Mouse (Mus musculus) frontal cortex, adult (tissue): Measurements from ENCODE around the gene Crk.

Experiments
- ATAC-seq: cut with Nextera tagmentation; 2 replicates; pipeline ENCODE4 v1.9.2; 2017; ENCODE audit warnings: mild to moderate bottlenecking, moderate library complexity, mixed read lengths; ENCODE audit not compliant: low TSS enrichment

Gene Crk

DNA sequence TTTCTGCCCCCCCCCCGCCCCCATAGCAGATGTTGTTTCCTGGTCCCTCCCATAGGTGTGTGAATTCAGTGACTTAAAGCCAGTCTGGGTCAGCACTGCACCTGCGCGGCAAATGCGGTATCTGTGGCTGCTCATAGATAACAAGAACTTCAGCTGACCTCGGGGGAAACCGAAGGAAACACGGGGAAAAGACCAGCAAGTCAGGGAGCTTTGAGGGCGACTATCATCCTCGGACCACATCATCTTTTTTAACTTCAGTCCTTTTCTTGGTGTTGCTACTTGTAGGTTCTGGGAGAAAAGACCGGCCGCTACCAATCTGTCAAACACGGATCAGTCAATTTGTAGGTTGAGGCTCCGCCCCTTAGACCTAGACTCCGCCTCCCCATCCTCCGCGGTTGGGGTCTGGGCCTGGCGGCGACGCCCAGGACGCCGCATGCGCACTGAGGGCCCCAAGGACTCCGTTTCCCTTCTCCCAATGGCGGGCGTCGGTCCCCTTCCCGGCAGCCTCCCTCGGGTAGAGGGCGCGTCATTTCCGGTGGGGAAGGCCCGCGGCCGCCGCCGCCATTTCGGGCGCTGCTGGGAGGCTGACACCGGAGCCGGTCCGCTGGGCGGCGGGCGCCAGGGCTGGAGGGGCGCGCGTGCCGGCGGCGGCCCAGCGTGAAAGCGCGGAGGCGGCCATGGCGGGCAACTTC, at the start of gene Crk:
Crk (plus strand) TSS at position 513 of the 692 bp plus-strand sequence.
- ATAC-seq = peak; percentile 96

DNA sequence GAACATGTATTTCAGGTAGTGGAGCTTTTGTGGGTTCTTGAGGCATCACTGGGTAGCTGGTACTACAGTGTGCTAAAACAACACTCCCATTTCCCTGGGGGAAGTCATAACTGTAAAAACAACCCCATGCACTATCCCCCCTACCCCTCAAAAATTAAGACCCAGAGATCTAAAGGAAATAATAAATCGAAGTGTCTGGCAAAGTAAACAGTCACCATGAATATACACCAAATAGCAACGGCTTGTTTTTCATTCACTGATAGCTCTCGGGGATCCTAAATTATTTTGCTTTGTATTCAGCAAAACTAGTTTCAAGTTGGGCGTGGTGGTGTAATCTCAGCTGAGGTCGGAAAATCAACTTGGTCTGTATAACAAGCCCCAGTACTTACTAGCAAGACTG, 49.0 kb upstream of the Crk start:
- ATAC-seq = no peak

DNA sequence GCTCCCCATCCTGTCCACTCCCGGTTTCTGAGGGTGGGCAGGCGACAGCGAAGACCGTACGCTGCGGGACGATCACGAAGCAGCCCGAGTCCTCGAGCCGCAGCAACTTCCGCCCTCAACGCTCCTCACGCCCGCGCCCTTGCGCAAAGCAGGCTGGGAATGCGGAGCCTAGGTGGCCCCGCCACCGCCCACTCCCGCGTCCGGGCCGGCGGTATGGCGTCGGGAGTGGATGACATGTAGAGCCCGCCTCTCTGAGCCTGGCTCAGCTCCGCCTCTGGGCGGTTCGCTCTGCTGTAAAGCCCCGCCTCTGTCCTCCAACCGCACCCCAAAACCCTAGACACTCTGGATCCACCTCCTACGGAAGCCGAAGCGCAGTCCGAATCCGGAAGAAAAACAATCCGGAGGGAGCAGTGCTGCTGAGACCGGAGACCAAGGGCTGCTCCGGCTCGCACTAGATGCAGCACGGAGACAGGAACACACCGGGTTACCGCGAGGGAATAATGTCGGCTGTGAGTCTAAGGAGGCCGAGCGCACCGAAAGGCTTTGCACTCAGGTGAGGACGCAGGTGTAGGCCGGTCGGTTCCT, 48.3 kb upstream of the Crk start, which contains the start of gene Inpp5k:
Inpp5k (plus strand) TSS at position 344 of the 585 bp plus-strand sequence.
- peak; percentile 94 for ATAC-seq

DNA sequence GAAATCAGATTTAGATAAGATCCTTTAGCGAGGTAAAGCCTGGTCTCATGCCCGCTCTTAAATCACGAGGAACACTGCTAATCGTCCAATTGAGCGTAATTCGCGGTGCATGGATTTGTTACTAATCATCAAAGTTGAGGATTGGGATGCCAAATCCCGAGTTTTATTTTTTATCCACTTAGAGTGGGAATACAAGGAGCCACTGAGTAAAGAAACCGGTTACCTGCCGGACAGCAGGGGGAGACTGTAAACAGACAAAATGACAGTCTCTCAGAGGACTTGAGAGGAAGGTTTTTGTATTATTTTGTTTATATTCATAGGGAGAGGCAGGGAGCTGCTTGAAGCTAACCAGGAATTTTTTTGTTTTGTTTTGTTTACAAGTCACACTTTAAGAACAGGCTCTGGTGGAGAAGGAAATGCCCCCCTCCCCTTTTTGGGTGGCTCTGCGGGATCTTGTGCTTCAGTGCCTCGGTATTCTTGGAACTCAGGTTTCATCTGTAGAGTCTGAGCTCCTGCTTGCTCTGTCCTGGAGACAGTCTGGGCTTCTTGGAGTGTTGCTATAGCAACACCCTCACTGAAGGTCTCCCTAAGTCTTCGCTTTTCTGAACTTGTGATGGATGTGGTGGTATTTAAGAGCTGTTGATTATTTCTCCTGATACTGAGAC, 47.4 kb upstream of the Crk start:
- ATAC-seq = no peak

DNA sequence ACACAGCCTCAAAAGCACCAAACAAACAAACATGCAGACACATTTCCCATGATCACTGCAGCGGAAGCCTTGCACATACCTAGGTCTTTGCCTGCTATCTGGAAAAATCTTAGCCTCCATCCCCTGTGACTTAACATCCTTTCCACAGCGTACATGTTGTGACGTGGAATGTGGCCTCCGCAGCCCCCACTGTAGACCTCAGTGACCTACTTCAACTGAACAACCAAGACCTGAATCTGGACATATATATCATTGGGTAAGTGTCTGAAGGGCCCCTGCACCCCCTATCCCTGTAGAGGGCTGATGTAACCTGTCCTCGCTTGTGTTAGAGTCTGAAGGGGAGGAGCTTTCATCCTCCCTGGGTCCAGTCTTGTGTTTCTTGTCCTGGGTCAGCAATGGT, 46.1 kb upstream of the Crk start:
- no peak for ATAC-seq

DNA sequence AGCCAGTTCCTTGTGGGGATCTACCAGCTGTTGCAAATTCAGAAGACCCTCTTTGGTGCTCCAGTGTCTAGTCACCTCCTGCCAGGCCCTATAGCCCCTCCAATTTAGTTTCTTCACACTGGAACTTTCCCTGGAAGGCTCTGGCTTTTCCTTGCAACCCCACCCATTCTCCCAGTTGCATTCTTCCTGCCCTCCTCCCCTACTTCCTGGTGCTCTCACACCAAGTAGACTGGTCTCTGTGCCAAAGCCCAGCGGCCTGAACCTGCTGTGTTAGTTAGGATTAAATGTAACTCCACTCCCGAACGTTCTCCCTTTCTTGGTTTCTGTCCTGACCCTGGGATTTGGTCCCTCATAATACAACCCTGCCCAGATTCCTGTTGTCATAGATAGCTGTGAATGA, 44.3 kb upstream of the Crk start:
- ATAC-seq = no peak

DNA sequence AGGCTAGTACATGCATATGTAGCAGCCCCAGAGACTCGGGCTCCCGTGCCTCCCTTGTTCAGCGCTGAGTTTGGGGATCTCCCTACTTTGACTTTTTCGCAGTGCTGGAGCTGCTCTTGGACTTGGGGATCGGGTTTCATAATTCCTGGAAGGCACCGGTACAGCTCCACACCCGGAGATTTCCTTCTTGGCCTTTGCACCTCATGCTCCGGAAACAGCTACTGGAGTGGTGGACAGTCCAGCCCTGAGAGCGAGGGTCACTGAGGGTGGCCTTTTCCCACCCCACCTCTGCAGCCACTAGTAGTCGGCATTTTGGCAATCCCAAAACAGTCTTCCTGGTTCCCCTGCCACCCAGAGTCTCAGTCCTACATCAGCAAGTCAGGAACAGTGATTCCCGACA, 43.7 kb upstream of the Crk start:
- no peak for ATAC-seq

DNA sequence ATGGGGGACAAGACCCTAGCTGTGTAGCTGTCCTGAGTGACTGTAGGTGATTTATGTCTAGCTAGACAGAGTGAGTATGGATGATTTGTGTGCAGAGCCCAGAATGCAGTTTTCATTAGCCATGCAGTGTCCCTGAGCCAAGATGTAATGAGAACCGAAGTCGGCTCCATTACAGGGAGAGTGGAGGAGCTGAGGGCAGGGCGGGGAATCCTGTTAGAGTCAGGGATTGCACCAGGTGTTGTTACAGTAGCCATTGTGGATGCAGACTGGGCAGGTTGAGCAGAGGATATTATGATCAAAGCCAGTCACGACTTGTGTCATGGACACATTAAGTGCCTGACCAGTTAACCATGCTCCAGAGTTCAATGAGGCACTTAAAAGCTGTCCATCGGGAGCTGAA, 35.7 kb upstream of the Crk start:
- ATAC-seq = no peak

DNA sequence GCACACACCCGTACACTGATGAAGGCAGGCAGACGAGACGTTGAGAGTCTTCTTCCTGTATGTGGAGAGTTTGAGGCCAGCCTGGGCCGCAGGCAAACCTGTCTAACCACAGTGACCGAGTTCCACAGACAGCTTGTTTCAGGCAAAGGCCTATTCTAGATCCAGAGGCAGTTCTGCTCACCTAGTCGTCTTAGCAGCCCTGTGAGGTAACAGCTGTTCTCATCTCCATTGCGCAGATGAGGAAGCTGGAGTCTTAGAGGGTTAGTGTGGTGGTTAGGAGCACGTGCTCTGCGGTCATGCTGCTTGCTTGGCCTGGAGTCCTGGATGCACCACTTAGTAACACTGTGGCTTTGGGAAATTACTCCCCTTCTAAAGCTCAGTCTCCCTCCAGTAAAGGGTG, 34.4 kb upstream of the Crk start:
- no peak for ATAC-seq

DNA sequence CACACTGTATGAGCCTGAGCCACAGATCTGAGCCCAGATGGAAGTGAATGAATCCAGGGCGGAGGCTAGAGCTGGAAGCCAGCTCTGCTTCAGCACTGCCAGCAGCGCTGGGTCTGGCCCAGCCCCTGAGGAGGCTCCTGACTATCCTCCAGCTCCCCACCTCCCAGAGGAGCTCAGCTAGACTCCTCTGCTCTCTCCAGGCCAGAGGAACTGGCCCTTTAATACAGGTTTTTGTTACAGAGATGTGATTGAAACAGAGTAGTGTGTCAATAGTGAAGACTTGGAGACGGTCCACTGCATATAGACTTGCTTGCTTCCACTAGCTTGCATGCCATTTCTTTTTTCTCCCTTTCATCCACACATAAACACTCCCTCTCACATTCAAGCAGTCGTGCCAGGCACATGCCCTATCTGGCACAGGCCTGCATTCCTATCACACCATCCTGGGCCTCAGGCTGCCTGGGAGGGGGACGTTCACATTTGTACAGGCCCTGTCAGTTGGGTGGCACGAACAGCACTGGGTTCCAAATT, 31.3 kb upstream of the Crk start:
- peak; percentile 60 for ATAC-seq

DNA sequence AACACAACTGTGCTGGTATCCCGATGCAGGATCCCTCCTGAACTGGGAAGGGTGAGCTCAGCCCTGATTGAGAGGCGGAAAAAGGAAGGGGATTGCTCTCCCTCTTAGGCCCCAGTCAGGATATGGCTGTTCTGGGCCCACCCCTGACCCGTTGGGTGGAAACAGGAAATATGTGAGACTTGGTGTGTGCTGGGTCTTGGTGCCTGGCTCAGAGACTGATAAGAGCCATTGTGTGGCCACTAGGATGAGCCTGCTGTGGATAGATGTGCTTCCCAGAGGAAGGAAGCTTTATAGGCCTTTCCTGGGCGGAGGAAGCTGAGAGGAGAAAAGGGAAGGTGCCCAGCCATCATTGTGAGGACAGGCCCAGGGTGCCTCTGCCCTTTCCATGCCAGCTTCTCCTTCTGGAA, 29.9 kb upstream of the Crk start:
- no peak for ATAC-seq

DNA sequence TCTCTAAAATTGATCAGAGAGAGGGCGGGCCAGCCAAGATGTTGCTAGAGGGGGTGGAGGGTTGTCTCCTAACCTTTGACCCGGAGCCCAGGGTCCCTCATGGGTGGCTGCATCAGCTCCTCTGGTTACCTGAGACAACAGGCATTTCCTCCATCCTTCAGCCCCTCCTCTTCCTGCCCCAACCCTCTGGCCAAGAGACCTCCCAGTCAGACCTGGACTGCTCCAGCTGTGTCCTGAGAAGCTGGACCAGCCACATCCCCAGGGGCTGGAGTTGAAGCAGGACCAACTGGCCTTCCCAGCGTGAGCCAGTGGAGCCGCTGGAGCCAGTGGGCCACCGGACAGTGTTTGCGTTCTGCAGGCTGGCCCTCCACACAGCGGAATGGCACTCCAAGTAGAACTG, 28.7 kb upstream of the Crk start, which contains the start of gene Myo1c:
Myo1c (plus strand) TSS at position 194 of the 400 bp plus-strand sequence.
- no peak for ATAC-seq

DNA sequence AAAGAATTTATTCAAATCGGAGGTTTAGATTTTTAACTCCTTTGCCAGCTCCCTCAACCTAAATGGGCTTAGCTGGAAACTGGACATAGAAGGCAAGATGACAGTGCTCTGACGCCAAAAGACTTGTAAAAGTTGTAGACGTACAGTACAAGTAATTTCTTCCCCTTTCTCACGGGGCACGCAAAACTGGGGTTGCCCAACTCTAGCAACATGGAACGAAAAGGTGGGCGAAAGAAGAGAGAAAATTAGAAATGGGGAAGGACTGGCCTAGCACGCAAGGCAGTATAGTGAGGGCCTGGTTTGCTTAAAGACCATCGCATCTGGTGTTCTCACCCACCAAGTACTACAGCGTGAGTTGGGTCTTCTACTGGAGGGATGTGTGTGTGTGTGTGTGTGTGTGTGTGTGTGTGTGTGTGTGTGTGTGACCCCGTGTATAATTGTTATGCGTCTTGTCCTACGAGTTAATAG, 28.1 kb upstream of the Crk start:
- no peak for ATAC-seq

DNA sequence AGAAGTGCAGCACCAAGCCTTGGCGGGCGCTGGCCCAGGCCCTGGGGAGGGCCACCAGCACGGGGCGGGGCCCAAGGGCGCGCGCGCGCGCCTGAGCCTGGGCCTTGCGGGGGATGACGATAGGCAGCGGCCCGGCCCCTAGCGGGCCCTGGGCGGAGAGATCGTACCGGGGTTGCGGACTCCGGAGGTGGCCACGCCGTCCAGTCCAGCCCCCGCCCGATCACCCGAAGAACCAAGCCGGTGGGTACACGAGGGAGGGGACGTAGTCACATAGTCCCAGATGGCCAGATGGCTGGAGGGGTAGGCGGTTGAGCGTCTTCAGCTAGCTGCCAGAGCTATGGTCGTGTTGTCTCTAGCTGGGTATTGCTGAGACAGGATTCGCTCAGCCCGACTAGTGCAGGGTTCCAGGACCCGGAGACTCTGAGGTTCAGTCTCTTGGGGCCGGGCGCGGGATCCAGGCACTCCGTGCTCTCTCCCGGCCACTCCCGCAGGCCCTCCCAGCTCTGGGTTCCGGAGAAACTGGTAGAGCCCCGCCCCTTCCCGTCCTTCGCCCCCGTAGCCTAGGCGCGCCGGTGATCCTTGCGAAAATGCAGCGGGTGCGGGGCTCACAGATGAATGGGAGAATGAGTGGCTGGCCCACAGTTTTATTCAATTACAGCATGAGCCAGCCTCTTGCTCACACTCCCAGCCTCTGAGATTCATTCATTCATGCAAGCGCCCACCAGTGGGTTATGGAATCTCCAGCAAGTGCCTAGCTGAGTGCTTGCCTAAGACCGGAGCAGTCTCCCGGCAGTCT, 27.4 kb upstream of the Crk start:
- peak; percentile 25 for ATAC-seq

DNA sequence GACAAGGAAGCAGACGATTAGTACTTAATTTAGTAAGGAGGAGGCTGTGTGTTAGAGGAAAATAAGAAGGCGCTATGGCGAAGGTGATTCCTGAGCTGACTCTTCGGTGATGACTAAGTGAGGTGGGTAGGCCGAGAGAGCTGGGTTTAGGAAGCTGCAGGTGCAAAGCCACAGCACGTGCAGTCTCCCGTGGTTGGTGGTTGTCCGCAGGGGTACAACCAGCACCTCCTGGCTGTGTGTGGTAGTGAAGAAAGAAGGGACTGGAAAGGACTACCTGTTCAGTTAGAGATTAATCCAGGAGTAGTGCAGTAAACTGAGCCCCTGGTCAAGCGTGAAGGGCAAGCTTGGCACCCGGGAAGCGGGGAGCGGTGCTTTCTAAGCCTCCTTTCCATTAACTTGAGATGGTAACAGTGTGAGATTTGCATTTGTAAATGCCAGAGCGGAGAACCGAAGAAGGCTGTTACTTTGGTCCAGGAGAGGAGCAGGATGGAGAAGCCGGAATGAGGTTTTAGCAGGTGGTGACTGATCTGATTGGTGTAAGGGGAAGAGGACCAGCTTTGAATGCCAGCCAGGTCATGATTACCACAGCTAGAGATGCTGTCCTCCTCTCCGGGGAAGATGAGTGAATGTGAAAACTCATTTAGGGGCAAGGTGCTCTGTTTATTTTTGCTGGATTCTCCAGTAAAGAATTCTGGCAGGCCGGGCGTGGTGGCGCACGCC, 26.7 kb upstream of the Crk start:
- ATAC-seq = peak; percentile 2; the same call in 1 of the 2 replicates

DNA sequence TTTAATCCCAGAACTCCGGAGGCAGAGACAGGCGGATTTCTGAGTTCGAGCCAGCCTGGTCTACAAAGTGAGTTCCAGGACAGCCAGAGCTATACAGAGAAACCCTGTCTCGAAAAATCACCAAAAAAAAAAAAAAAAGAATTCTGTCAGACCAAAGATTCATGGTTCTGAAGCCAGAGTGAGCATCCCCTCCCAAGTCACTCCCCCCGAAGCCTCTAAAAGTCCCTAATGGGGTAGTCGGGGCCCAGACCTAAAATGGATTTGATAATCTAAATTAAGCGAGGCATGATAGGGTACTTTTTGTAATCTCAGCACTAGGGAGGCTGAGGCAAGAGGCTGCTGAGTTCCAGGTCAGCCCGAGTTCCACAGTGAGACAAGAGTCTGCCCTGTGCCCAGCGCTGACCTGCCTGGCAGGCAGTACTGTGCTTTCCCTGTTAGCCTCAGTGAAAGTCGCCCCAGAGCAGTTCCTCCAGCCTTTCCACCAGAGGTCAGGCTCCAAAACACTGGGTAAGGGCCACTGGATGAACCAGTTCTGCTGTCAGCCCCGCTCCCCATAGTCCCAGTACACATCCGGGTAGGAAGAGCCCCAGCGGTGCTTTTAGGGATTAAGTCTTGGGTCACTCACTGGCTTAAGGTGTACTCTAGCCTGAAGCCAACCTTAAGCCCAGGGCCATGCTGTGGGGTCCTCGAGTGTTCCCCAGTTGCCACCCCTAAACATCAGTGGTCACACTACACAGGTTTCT, 25.9 kb upstream of the Crk start:
- no peak for ATAC-seq

DNA sequence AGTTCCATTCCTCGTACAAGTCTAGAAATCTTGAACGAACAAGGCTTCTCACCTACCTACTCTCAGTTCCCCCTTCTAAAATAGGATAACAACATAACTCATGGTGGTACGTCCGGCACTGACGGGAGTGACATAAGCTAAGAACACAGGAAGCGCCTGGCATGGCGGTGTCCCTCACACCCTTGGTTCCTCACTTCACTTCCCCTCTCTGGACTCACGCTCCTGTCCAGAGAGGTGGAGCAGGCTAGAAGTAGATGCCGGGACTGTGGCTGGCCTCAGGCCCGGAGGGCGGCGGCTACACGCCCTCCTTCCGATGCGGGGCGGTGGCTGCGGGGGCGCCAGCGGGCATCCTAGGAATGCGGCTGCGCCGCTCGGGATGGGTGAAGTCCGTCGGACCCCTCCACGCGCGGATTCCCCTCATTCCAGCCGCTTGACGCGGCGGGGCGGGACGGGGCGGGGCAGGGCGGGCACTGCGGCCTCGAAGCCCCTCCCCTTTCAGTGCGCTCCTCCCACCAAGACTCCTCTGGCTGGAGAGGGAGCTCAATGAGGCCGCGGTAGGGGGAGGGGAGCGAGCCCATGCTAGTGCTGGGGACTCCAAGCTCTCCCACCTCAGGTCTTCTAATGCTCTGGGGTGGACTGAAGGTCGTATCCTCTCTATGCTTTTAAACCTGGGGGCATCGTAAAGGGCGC, 25.1 kb upstream of the Crk start:
- no peak for ATAC-seq

DNA sequence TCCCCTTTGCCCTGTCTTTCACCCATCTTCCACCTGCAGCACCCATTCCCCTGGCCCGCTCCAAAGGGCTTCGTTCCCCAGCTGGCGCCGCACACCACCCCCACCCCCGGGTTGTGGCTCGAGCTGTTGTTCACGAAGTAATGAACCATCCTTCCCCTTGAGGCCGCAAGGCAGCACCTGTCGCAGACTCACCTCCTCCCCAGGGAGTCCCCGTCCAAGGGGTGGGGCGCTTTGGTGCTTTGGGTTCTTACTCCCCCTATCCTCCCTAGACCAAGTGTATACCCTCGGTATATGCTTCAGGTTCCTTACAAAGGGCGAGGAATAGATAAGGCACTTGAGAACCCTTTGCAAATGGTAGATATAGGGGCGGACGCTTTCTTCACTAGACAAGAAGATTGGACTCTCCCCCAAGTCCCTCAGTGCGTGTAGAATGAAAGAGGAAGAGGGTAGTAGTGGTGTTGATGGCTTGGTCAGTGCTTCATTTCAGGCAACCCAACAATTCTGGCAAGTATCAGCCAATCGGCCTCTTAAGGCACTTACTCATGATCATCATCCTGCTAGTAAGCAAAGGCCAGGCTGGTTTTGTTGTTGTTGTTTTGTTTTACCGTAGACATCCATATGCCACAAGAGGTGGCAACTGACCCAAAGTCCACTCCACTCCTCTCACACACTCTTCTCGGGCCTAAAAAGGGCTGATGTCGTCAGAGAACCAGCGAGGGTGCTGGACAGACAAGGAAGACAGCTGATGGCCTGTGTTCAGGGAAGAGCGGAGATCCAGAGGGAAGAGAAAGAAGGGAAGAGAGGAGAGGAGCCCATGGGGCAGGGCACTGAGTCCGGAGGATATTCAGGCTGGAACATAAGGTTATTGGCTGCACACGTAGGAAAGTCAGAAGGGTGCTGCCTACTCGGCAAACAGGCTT, 24.3 kb upstream of the Crk start:
- no peak for ATAC-seq
